Mouse (Mus musculus) embryonic fibroblast, embryonic 13.5 days (primary cell): ENCODE data around the gene Arhgap18. TPM values are rescaled to one million over a fixed set of nuclear protein-coding genes. Genes with fewer than 3 reads are reported as not detected.
"Not testable (repeated sequence)": the region's sequence is repeated elsewhere in the genome, so short reads cannot be mapped to it uniquely, and the experiment has no call there.

Experiments
- H3K27ac ChIP-seq: 2 replicates; pipeline ENCODE4 v1.5.1; 2012; ENCODE audit warnings: low read length, control low read depth, inconsistent platforms; ENCODE audit not compliant: insufficient read depth
- H3K4me1 ChIP-seq: 2 replicates; pipeline ENCODE4 v1.6.1; 2011; ENCODE audit warnings: low read length; ENCODE audit not compliant: control insufficient read depth, insufficient read depth
- H3K4me3 ChIP-seq: 2 replicates; pipeline ENCODE4 v1.5.1; 2011; ENCODE audit warnings: mild to moderate bottlenecking, control low read depth, low read length; ENCODE audit not compliant: insufficient read depth
- CTCF ChIP-seq: IDR thresholded peaks from 2 replicates; pipeline ENCODE4 v1.5.1; 2011; ENCODE audit warnings: mild to moderate bottlenecking, control low read depth, low read length, moderate library complexity, borderline replicate concordance; ENCODE audit not compliant: insufficient read depth
- POLR2A ChIP-seq: IDR thresholded peaks from 2 replicates; pipeline ENCODE4 v1.6.1; 2011; ENCODE audit warnings: low read depth, mild to moderate bottlenecking, control low read depth, low read length, moderate library complexity
- polyA plus RNA-seq: library from polyadenylated mRNA; stranded (reverse); fragments of >200 nt; gene quantifications from 2 replicates; pipeline ENCODE4 v1.2.4, GENCODE M21; 2011; ENCODE audit warnings: low read depth; ENCODE audit not compliant: missing spikeins, insufficient read length

Arhgap18 gene
- polyA plus RNA-seq, 1 experiment = 9.4 TPM

DNA sequence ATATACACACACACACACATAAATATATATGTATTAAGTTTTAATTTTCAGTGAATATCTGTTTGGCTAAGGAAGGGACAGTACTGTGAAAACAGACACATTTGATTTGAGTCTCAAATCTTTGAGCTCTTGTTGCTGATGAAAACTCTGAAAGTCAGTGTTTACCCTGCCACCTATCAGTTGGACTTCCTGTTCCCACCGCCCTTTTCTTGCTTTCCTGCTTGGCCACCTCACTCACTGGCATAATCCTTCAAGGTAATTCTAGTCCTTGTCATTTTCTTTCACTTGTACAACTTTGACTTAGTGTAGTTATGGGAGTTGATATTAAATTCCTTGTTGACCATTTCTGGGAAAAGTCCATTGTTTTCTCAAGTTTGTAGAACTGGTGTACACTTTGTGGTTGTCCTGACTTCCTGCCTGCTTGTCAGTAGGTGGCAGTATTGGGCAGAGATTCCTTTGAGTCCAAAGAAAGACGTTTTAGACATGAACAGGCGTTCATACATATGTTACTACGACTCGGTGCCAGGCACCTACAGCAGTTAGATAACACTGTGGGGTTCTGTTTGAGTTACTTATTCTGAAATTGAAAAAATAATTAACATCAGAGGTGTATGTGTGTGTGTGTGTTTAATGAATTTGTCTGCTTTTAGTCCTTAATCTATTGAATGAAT, 166.2 kb downstream of the Arhgap18 start:
- Histone ChIP-seq H3K27ac (no peak overlapping the region), H3K4me3 (no peak overlapping the region), H3K4me1 (no peaks in the 10 kb centered on the region; the same call in 1 of the 2 replicates)
- TF ChIP-seq CTCF = no peak
- TF ChIP-seq POLR2A = no peak

DNA sequence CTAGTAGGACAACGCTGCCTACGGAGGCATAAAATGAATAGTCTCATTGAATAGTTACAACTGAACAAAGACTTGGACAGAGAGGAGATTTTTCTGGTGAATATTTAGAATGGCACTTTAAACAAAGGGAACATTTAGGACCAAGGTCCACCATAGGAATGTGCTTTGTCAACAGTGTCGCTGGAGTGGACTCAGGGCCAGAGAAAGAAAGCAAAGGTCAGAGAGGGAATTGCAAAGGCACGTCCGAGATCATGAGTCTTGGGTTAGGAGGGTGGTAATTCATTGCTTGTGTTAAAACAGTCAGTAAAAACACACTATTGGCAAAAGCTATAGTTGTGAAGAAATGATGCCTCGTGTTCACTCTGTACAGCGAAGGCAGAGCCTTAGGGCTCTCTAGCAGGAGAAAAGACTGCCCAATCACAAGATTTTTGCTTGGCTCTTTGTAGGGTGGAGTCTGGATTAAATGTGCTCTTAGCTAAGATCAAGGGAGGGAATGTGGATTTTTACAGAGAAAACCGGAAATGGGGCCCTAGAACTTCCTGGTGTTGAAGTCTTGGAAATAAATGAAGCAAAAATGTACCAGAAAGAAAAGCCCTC, 167.3 kb downstream of the Arhgap18 start:
- Histone ChIP-seq H3K4me1 (no peaks in the 10 kb centered on the region; the same call in 1 of the 2 replicates), H3K4me3 (no peak overlapping the region), H3K27ac (no peak overlapping the region)
- TF ChIP-seq POLR2A = no peak
- TF ChIP-seq CTCF = no peak

DNA sequence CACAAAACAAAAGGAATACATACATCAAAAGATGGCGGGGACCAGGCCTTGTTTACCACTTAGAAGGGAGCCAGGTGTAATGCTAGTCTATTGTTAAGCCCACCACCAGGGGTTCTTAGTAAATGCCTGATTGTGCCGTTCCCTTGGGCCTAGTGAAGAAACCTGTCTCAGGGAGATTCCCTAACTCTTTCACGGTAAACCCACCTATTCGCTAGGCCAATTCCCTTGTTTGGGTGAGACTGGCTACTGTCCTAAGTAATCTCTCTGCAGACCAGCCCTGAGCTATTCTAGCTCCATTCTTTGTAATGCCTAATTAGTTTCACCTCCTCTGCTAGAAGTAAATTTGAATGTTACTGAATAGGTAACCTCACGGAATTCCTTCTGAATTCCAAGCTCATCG, 182.8 kb downstream of the Arhgap18 start:
- H3K4me1 ChIP-seq, H3K4me3 ChIP-seq, H3K27ac ChIP-seq: not testable (repeated sequence)

DNA sequence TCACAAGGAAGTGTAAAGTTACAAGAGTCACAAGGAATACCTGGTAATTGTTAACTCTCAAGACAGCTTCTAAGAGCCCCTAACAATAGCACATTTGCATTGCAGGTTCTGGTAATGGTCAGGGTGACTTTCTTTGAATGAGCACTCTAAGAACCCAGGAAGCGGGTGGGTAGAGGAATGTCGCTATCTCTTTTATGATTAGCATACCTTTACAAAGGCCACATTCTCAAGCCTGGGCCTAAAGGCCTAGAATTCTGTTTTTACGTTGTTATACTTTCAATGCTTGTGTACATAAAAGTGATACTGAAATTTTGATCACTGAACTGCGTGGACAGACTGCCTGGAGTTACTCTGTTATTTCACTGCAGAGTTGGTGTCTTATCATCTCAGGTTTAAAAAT, 185.2 kb downstream of the Arhgap18 start:
- not testable (repeated sequence) for H3K4me1 ChIP-seq, H3K4me3 ChIP-seq, H3K27ac ChIP-seq

DNA sequence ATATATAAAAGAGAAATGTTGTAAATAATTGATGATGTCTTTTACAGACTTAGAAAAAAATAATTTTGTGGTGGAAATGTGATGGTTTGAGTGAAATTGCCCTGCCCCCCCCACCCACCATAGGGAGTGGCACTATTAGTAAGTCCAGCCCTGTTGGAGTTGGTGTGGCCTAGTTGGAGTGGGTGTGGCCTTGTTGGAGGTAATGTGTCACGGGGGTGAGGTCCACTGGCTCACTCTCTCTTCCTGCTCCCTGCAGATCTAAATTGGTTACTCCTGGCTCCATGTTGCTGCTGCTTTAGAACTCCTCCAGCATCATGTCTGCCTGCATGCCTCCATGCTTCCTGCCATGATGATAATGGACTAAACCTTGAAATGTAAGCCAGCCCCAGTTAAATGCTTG, 186.3 kb downstream of the Arhgap18 start:
- H3K4me1 ChIP-seq = no peaks in the 10 kb centered on the region
- no peak overlapping the region for H3K27ac ChIP-seq
- TF ChIP-seq CTCF = no peak
- TF ChIP-seq POLR2A = no peak
- H3K4me3 ChIP-seq = no peak overlapping the region

DNA sequence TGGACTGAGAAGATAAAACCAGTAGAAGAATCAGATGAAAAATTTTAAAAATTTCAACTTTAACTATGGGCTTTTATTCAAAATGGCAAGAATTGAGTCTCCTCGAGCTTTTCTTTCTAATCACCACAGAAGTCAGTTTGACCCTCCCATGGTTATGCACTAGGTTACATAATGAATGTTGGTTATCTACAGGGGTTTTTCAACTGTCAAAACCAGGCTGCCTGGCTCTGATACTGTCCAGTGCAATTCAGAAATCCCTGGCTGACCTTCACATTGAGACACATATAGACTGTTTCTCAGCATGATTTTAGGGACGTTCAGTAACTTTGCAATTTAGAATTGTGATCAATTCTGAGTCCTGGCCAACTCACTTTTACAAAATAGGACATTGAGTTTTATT, 195.1 kb downstream of the Arhgap18 start:
- TF ChIP-seq POLR2A = no peak
- no peak for TF ChIP-seq CTCF
- Histone ChIP-seq H3K4me3 (no peak overlapping the region), H3K27ac (no peak overlapping the region), H3K4me1 (no peaks in the 10 kb centered on the region)

DNA sequence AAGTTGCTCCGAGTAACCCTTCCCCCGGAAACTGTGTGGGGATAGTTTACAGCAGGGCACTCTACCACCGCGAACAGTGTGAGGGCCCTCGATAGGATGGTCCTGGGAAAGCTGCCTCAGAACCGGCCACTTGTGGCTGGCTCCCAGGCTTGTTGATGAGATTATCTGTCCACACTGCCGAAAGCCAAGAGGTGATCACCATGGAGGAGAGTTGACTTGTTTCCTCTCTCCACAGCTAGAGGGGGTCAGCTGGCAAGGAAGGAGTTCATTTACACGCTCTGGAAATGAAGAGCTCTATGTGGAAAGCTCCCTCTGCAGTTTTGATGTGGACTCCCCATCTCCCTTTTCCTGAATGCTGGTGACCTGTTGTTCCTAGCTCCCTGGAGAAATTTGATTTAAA, 196.4 kb downstream of the Arhgap18 start:
- Histone ChIP-seq H3K27ac (no peak overlapping the region), H3K4me1 (no peaks in the 10 kb centered on the region), H3K4me3 (no peak overlapping the region)
- TF ChIP-seq POLR2A = no peak

DNA sequence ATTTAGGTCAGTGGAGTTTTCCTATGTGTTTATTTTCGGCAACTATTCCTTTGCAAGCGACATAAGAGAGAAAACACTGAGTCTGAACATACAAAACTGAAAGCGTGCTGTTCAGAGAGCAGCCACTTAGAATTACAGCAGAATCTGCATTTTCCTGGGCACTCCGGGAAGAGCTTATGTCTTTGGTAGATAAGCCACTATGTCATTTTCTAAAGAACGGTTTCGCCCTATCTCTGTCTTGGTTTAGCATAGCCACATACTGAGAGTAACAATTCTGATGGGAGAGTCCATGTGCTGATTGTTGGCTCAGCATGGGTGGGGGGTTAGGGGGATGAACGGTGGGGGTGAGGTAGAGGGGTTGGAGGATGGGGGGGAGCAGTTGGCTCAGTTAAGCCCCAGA, 197.2 kb downstream of the Arhgap18 start:
- TF ChIP-seq POLR2A (no peak), CTCF (no peak)
- Histone ChIP-seq H3K4me3 (no peak overlapping the region), H3K27ac (no peak overlapping the region), H3K4me1 (no peaks in the 10 kb centered on the region)

DNA sequence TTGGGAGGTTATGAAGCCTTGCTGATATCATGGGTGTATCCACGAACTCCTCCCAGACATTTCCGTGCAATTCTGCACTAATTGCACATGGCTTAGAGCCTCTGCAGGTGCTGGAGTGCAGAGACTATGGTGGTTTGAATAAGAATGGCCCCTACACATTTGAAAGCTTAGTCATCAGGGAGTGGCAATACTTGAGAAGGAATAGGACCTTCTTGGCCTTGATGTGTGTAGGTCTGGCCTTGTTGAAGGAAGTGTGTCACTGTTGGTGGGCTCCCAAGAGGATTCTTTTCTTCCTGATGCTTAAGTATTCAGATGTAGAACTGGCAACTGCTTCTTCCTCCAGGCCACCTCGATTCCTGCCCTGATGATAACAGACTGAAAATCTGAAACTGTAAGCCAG, 205.3 kb downstream of the Arhgap18 start:
- H3K27ac ChIP-seq = no peak overlapping the region
- TF ChIP-seq POLR2A (no peak), CTCF (no peak)
- H3K4me3 ChIP-seq = no peak overlapping the region
- peaks cover 2% of the 10 kb centered on the region; the same call in 1 of the 2 replicates for H3K4me1 ChIP-seq
